Mouse (Mus musculus) cerebellum, adult 2 months (tissue): Measurements from ENCODE around the gene Ugt1a6a. TPM values are rescaled to one million over a fixed set of nuclear protein-coding genes. Genes with fewer than 3 reads are reported as not detected.

Experiments used
- DNase-seq, 2 experiments: peaks; one replicate each; pipeline ENCODE4 v3.0.0; 2021
- H3K27ac ChIP-seq: fragments of 200-500 bp; 2 replicates; pipeline ENCODE4 v1.5.1; 2012; ENCODE audit warnings: low read length, control low read depth, inconsistent platforms; ENCODE audit not compliant: insufficient read depth
- H3K27me3 ChIP-seq: fragments of 200-500 bp; 2 replicates; pipeline ENCODE4 v1.6.1; 2012; ENCODE audit warnings: inconsistent platforms, mild to moderate bottlenecking, low read length, moderate library complexity; ENCODE audit not compliant: control insufficient read depth, insufficient read depth
- H3K4me1 ChIP-seq: fragments of 200-500 bp; 2 replicates; pipeline ENCODE4 v1.6.1; 2011; ENCODE audit warnings: low read length; ENCODE audit not compliant: control insufficient read depth, insufficient read depth
- H3K4me3 ChIP-seq: fragments of 200-500 bp; replicated peaks from 2 replicates; pipeline ENCODE3; 2011; ENCODE audit warnings: mild to moderate bottlenecking, low read depth, low read length, control low read depth; ENCODE audit not compliant: insufficient read depth
- CTCF ChIP-seq: fragments of 200-500 bp; IDR thresholded peaks from 2 replicates; pipeline ENCODE4 v1.5.1; 2011; ENCODE audit warnings: low read depth, mild to moderate bottlenecking, control low read depth, low read length, moderate library complexity, borderline replicate concordance; ENCODE audit not compliant: insufficient read depth
- POLR2A ChIP-seq: fragments of 200-500 bp; IDR thresholded peaks from 2 replicates; pipeline ENCODE4 v1.6.1; 2011; ENCODE audit warnings: low read length, control low read depth, borderline replicate concordance; ENCODE audit not compliant: insufficient read depth
- WGBS: fragments of 180-500 bp; shearing (Covaris S2); methylation state at CpG from one replicate; pipeline ENCODE4 v1.1.7; 2018; 5-methylcytosine and 5-hydroxymethylcytosine counted together
- polyA plus RNA-seq: library from polyadenylated mRNA; depleted of rRNA; stranded (reverse); fragments of >200 nt; gene quantifications from 2 replicates; pipeline ENCODE4 v1.2.3, GENCODE M21; 2012; rRNA removed

The Ugt1a6a gene
- polyA plus RNA-seq, 1 experiment, result 0.44 TPM

DNA sequence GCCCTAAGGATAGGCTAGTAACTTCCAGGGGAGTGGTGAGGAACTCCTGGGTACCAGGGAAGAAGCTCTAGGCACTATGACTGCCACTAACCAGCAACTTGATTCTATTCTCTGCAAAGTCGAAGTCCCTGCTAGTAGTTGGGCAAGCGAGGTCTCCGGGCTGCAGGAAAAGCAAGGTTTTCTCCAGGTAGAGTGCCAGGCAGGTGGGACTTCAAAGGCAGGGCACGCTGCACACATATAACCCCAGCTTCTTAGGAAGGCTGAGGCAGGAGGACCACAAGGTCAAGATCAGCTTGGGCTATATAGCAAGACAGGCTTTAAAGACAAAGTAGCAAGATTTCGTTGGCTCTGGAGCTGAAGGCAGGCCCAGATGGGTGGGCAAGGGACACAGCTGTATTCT, 129.2 kb downstream of the Ugt1a6a start:
- no peak for DNase-seq
- Histone ChIP-seq H3K4me1 (peaks cover 8% of the 10 kb centered on the region), H3K27me3 (no peaks in the 10 kb centered on the region), H3K4me3 (no peak overlapping the region), H3K27ac (no peak overlapping the region)
- 92% methylated on average over 5 of the region's 5 CpGs for WGBS
- no peak for TF ChIP-seq POLR2A
- TF ChIP-seq CTCF, result no peak

DNA sequence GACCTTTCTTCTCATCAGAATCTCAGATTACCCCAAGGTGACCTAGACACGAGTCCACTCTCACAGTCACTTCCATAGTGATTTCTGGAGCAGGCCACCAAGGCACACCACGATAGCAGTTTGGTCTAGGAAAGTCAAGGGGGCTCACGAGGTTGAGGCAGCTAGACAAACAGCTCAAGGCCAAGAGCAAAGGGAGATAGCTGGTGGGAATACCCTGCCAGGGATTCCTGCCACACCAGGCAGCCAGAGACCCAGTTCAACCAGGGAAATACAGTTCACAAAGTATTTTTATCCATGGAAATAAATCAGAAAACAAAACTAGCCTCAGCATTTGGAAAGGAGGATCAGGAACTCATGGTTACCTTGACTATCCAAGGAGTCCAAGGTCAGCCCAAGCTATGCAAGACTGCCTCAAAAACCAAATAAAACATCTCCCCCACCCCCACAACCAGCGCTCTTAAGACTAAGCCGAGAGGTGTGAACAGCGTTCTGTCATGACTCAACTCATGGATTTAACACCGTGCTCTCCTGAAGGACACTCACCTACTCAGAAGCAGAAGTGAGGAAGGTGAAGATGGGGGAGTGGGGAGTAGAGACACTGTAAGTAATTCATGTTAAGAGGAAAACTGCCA, 129.7 kb downstream of the Ugt1a6a start:
- Histone ChIP-seq H3K4me1 (peaks cover 3% of the 10 kb centered on the region), H3K27ac (no peak overlapping the region), H3K4me3 (no peak overlapping the region), H3K27me3 (no peaks in the 10 kb centered on the region)
- WGBS, result 90% methylated on average over 7 of the region's 7 CpGs
- TF ChIP-seq POLR2A (no peak), CTCF (no peak)
- DNase-seq, result no peak

DNA sequence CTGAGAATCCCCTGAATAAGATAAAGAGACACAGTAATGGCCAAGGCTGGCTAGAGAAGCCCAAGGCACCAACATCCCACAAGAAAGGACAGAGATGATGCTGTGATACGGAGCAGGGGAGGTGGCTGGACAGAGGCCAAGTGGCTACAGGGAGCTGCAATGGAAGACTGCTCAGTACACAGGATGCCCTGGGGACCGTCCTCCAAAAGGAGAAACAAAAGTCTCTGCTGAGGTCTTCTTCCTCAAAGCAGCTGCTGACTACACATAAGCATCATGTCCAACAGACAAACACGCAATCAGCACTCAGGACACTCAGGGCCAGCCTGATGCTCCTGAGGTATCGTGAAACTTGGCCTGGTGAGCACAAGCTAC, 130.2 kb downstream of the Ugt1a6a start:
- H3K27me3 ChIP-seq, result no peaks in the 10 kb centered on the region
- no peak for TF ChIP-seq CTCF
- TF ChIP-seq POLR2A, result no peak
- WGBS, result 70% methylated on average over 4 of the region's 4 CpGs
- DNase-seq, result no peak
- H3K4me3 ChIP-seq, result no peak overlapping the region
- H3K27ac ChIP-seq, result no peak overlapping the region
- H3K4me1 ChIP-seq, result no peaks in the 10 kb centered on the region; the same call in 1 of the 2 replicates

DNA sequence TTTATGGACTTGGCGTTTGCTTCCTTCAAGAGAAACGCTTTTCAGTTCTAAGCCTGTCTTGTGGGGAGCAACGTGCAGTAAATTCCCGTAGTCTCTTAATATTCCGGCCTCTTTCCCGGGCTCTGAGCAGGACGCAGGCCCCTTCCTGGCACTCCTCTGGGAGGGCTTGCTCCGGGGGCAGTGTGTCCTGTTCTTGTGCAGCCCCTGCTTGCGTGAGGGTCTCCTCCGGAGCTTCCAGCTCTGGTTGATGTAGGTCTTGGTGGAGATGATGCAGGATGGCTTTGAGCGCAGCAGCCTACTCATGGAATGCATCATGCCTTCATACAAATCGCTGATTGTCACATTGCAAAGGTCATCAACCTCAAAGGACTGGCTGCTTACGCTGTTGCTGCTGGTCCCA, 131.5 kb downstream of the Ugt1a6a start:
- no peak for TF ChIP-seq POLR2A
- TF ChIP-seq CTCF, result no peak
- DNase-seq, result peak in 1 of 2 experiments; percentile 15
- Histone ChIP-seq H3K27me3 (no peaks in the 10 kb centered on the region), H3K4me3 (no peak overlapping the region), H3K27ac (no peak overlapping the region), H3K4me1 (no peaks in the 10 kb centered on the region)
- WGBS, result 89% methylated on average over 13 of the region's 13 CpGs

DNA sequence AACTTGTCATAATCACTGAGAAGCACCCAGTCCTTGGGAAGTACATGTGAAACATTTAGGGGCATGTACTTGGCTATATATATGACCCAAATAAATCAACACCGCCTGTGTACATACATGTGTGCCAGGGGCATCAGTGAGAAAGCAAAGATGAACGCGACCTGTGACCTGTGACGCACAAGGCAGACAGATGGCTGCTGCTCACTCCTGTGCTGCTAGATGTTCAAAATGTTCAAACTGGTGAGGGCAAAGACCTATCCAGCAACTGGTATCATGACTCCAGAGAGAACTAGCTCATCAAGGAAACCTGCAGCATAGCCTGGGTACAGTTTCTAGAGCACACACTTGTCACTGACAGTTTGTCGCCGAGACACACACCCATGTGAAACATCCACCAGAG, 132.9 kb downstream of the Ugt1a6a start:
- DNase-seq, result peak in 1 of 2 experiments; percentile 16
- Histone ChIP-seq H3K27ac (no peak overlapping the region), H3K27me3 (no peaks in the 10 kb centered on the region), H3K4me1 (no peaks in the 10 kb centered on the region), H3K4me3 (no peak overlapping the region)
- TF ChIP-seq CTCF (no peak), POLR2A (no peak)
- WGBS, result 92% methylated on average over 6 of the region's 6 CpGs

DNA sequence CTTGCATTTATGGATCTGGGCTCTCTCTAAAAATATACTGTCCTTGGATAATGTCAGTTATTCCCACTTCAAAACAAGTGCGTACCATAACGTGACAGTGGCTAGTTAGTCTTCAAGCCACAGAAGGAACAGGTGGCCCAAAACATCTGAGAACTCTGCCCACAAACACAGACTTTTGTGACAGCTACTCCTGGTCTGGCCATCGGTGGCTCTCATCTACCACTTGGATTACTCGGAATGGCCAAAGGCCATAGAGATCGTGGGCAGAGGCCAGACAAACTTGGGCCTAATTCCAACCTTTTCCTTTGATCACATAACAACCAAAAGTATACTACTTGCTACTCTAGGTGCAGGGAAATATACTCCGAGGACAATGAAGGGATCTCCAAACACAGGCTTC, 133.5 kb downstream of the Ugt1a6a start:
- WGBS, result 78% methylated on average over 6 of the region's 6 CpGs
- Histone ChIP-seq H3K27ac (no peak overlapping the region), H3K27me3 (no peaks in the 10 kb centered on the region), H3K4me1 (no peaks in the 10 kb centered on the region), H3K4me3 (no peak overlapping the region)
- no peak for DNase-seq
- TF ChIP-seq POLR2A (no peak), CTCF (no peak)

Other genes starting within 250 kb of the Ugt1a6a start
- gene Usp40, start 126.3 kb upstream of the Ugt1a6a start, polyA plus RNA-seq, result 18.8 and 19.7 TPM in 2 replicates
- gene Ugt1a10, start 79.4 kb upstream of the Ugt1a6a start, polyA plus RNA-seq, result not detected in 2 replicates
- gene Ugt1a9, start 64.0 kb upstream of the Ugt1a6a start, polyA plus RNA-seq, result not detected in 2 replicates
- gene Ugt1a8, start 47.0 kb upstream of the Ugt1a6a start, polyA plus RNA-seq, result not detected in 2 replicates
- gene Ugt1a7c, start 39.7 kb upstream of the Ugt1a6a start, polyA plus RNA-seq, result 0.44 and 0.46 TPM in 2 replicates
- not detected in 2 replicates for gene Ugt1a6b, start 31.6 kb upstream of the Ugt1a6a start, polyA plus RNA-seq
- gene Ugt1a5, start 31.2 kb downstream of the Ugt1a6a start, polyA plus RNA-seq, result 0.08 TPM in 1 of 2 replicates, not detected in the other
- not detected in 2 replicates for gene Ugt1a2, start 65.8 kb downstream of the Ugt1a6a start, polyA plus RNA-seq
- 2.9 and 3.5 TPM in 2 replicates for gene Dnajb3, start 71.0 kb downstream of the Ugt1a6a start, polyA plus RNA-seq
- gene Ugt1a1, start 77.2 kb downstream of the Ugt1a6a start, polyA plus RNA-seq, result not detected in 2 replicates
- 0.25 and 0.43 TPM in 2 replicates for gene Mroh2a, start 92.2 kb downstream of the Ugt1a6a start, polyA plus RNA-seq
- gene Hjurp, start 142.8 kb downstream of the Ugt1a6a start, polyA plus RNA-seq, result 79.1 and 80.4 TPM in 2 replicates
- gene Trpm8, start 142.9 kb downstream of the Ugt1a6a start, polyA plus RNA-seq, result 0.48 and 0.49 TPM in 2 replicates